ENCODE assay signal across 21 mouse cellular contexts in genomic region chr9:100394632-100395031, GRCm38 (mm10).
A peak's percentile ranks its signal among the peaks of the same experiment; 100 is the strongest.
DNase-seq lines count a peak whose midpoint lies in the region; ATAC-seq and TF ChIP-seq lines count a peak whose summit lies in the region.
"Had no signal": no experiment of that assay in that cellular context is flagged by ENCODE, and none has a peak within 500 bp of the region (broad histone marks: within the 10 kb centered on the region; RNA-seq: fewer than 3 reads in every experiment).

No protein-coding gene starts in this region.

- peak; percentile 63 to 83 for TF ChIP-seq EP300 in MEL (IDR thresholded peaks at IDR 0.05; ENCODE audit: low read depth in 1 of 2, low read length in 2 of 2)

- peaks cover 7 to 11% of the 10 kb centered on the region in 2 experiments for H3K4me1 ChIP-seq in MEL (ENCODE audit: control insufficient read depth in 1 of 2, insufficient read depth in 2 of 2, low read length in 2 of 2)
- H3K4me1 ChIP-seq in midbrain, embryonic 15.5 days = no peaks in the 10 kb centered on the region

- intact Hi-C loops in heart, postnatal 14 days (cut with DNase I) = no loop called here

- TF ChIP-seq RAD21 in MEL (IDR thresholded peaks at IDR 0.05; ENCODE audit: low read depth, low read length) = no peak

- DNase-seq in heart, adult 11 months = peak; percentile 29
- no peak for DNase-seq in heart, postnatal 14 days
- DNase-seq in MEL (ENCODE audit: low read depth, low spot score) = peak; percentile 51
- peak; percentile 7 for DNase-seq in induced T-regulatory cell, adult 2 months (ENCODE audit: low read depth)
- DNase-seq in cerebellum, postnatal 25 days = no peak
- DNase-seq: adrenal gland, adult 2 months; adrenal gland, adult 8-10 months; adrenal gland, postnatal 10 days; adrenal gland, postnatal 14 days; adrenal gland, postnatal 25 days; adrenal gland, postnatal 36 days; B cell, adult 2 months; cerebellum, adult 11 months; cerebellum, adult 11-12 months; cerebellum, adult 18-20 months; cerebellum, adult 2 months had no signal

- H3K9ac ChIP-seq in MEL (ENCODE audit: control insufficient read depth, low read depth, low read length, poor library complexity, severe bottlenecking) = no peak overlapping the region
- H3K9ac ChIP-seq in midbrain, embryonic 15.5 days = no peak overlapping the region

- H3K79me2 ChIP-seq in MEL (ENCODE audit: control insufficient read depth, insufficient read depth, low read length, poor library complexity) = no peaks in the 10 kb centered on the region

- no peak for ATAC-seq in midbrain, embryonic 15.5 days (replicated peaks)
- ATAC-seq: activated CD4-positive, CD25-positive, alpha-beta regulatory T cell, adult 4 months; CD4-positive, CD25-positive, alpha-beta regulatory T cell, adult 4 months; Patski had no signal

- H3K4me3 ChIP-seq in MEL (ENCODE audit: control insufficient read depth in 1 of 2, insufficient read depth in 1 of 2, low read depth in 2 of 2, low read length in 2 of 2) = no peak overlapping the region; a peak in 1 of 4 replicates
- no peak overlapping the region for H3K4me3 ChIP-seq in midbrain, embryonic 15.5 days

- no peak overlapping the region for H3K4me2 ChIP-seq in midbrain, embryonic 15.5 days

- peaks cover 0 to 14% of the 10 kb centered on the region in 2 experiments; a peak in 2 of 4 replicates for H3K36me3 ChIP-seq in MEL (ENCODE audit: control insufficient read depth in 1 of 2, insufficient read depth in 2 of 2, low read length in 2 of 2)
- H3K36me3 ChIP-seq in midbrain, embryonic 15.5 days (replicated peaks) = no peaks in the 10 kb centered on the region
- H3K36me3 ChIP-seq: G1E had no signal

- TF ChIP-seq CTCF in MEL (IDR thresholded peaks at IDR 0.05 in 2 of 3, conservative IDR thresholded peaks at IDR 0.05 in 1 of 3; ENCODE audit: control insufficient read depth in 1 of 3, insufficient read depth in 1 of 3, low read depth in 2 of 3, low read length in 3 of 3, poor library complexity in 1 of 3, severe bottlenecking in 1 of 3) = no peak

- no peaks in the 10 kb centered on the region for H3K9me3 ChIP-seq in MEL (replicated peaks; ENCODE audit: insufficient read depth, low read length)
- no peaks in the 10 kb centered on the region for H3K9me3 ChIP-seq in midbrain, embryonic 15.5 days
- H3K9me3 ChIP-seq: G1E had no signal

- H3K27me3 ChIP-seq in MEL (ENCODE audit: control insufficient read depth in 1 of 2, insufficient read depth in 2 of 2, low read length in 2 of 2) = no peaks in the 10 kb centered on the region
- H3K27me3 ChIP-seq in midbrain, embryonic 15.5 days (replicated peaks) = 0 out of 2 replicates have a peak, but pooled peaks cover 3% of the 10 kb centered on the region

- peak overlapping the region; percentile 14; the same call in 1 of the 2 replicates for H3K27ac ChIP-seq in MEL (ENCODE audit: control insufficient read depth, low read depth, low read length)
- no peak overlapping the region for H3K27ac ChIP-seq in midbrain, embryonic 15.5 days

- no peak for TF ChIP-seq POLR2A in MEL (IDR thresholded peaks at IDR 0.05; ENCODE audit: control insufficient read depth in 1 of 2, insufficient read depth in 1 of 2, low read depth in 1 of 2, low read length in 2 of 2, poor library complexity in 1 of 2)

- 91% methylated on average over 1 of the region's 1 CpGs for WGBS in midbrain, embryonic 15.5 days

TF ChIP-seq in MEL, 35 proteins besides CTCF, POLR2A, EP300 and RAD21:
- TF ChIP-seq ZMIZ1 (IDR thresholded peaks at IDR 0.05; ENCODE audit: low read depth, low read length) = no peak
- no peak for TF ChIP-seq E2F4 (IDR thresholded peaks at IDR 0.05; ENCODE audit: borderline replicate concordance, low read depth, low read length)
- peak; percentile 68; the same call in 1 of the 2 replicates for TF ChIP-seq TBP (IDR thresholded peaks at IDR 0.05; ENCODE audit: low read depth, low read length)
- TF ChIP-seq SIN3A (IDR thresholded peaks at IDR 0.05; ENCODE audit: low read length) = no peak
- TF ChIP-seq USF2 (IDR thresholded peaks at IDR 0.05; ENCODE audit: borderline replicate concordance in 1 of 2, insufficient read depth in 1 of 2, low read depth in 1 of 2, low read length in 2 of 2) = no peak
- no peak for TF ChIP-seq USF1 (IDR thresholded peaks at IDR 0.05; ENCODE audit: low read depth, low read length)
- TF ChIP-seq KAT2A (conservative IDR thresholded peaks at IDR 0.05; ENCODE audit: low read depth, low read length) = no peak
- TF ChIP-seq ETS1 (IDR thresholded peaks at IDR 0.05; ENCODE audit: low read depth, low read length) = peak; percentile 75
- TF ChIP-seq UBTF (IDR thresholded peaks at IDR 0.05; ENCODE audit: borderline replicate concordance, insufficient read depth, low read depth, low read length) = no peak
- TF ChIP-seq GABPA (IDR thresholded peaks at IDR 0.05; ENCODE audit: low read depth, low read length) = no peak
- no peak for TF ChIP-seq JUND (IDR thresholded peaks at IDR 0.05; ENCODE audit: low read depth, low read length)
- TF ChIP-seq CHD1 (IDR thresholded peaks at IDR 0.05; ENCODE audit: low read depth, low read length) = no peak
- no peak for TF ChIP-seq HCFC1 (IDR thresholded peaks at IDR 0.05; ENCODE audit: low read depth, low read length)
- TF ChIP-seq ZKSCAN1 (IDR thresholded peaks at IDR 0.05; ENCODE audit: low read depth, low read length) = no peak
- no peak for TF ChIP-seq MYB (IDR thresholded peaks at IDR 0.05; ENCODE audit: low read depth, low read length)
- no peak for TF ChIP-seq CHD2 (IDR thresholded peaks at IDR 0.05; ENCODE audit: low read length)
- no peak for TF ChIP-seq NRF1 (IDR thresholded peaks at IDR 0.05; ENCODE audit: insufficient read depth, low read depth, low read length, poor library complexity, severe bottlenecking)
- TF ChIP-seq ZNF384 (IDR thresholded peaks at IDR 0.05; ENCODE audit: low read depth, low read length) = no peak
- no peak for TF ChIP-seq MYC (IDR thresholded peaks at IDR 0.05; ENCODE audit: low read depth, low read length)
- TF ChIP-seq MXI1 (IDR thresholded peaks at IDR 0.05; ENCODE audit: low read depth, low read length) = no peak
- no peak for TF ChIP-seq TAL1 (IDR thresholded peaks at IDR 0.05; ENCODE audit: low read length)
- TF ChIP-seq ZC3H11A (IDR thresholded peaks at IDR 0.05; ENCODE audit: low read depth, low read length) = no peak
- no peak for TF ChIP-seq SMC3 (IDR thresholded peaks at IDR 0.05; ENCODE audit: low read depth, low read length)
- peak; percentile 30; the same call in 1 of the 2 replicates for TF ChIP-seq BHLHE40 (IDR thresholded peaks at IDR 0.05; ENCODE audit: borderline replicate concordance, low read depth, low read length)
- TF ChIP-seq TCF12 (IDR thresholded peaks at IDR 0.05; ENCODE audit: low read depth, low read length) = peak; percentile 57
- TF ChIP-seq RCOR1 (IDR thresholded peaks at IDR 0.05; ENCODE audit: low read depth, low read length) = peak; percentile 47; the same call in 1 of the 2 replicates
- no peak for TF ChIP-seq MAX (IDR thresholded peaks at IDR 0.05; ENCODE audit: low read length)
- TF ChIP-seq ELF1 (IDR thresholded peaks at IDR 0.05; ENCODE audit: low read depth, low read length) = no peak
- TF ChIP-seq POLR2AphosphoS2 (IDR thresholded peaks at IDR 0.05; ENCODE audit: low read length) = no peak
- 0 out of 2 replicates have a peak, but pooled peaks have one; percentile 23 for TF ChIP-seq MAZ (IDR thresholded peaks at IDR 0.05; ENCODE audit: low read depth, low read length)
- TF ChIP-seq MEF2A (IDR thresholded peaks at IDR 0.05; ENCODE audit: extremely low read depth, insufficient replicate concordance, low read depth, low read length, poor library complexity, severe bottlenecking) = no peak
- TF ChIP-seq MAFK (IDR thresholded peaks at IDR 0.05; ENCODE audit: borderline replicate concordance, low read depth, low read length) = peak; percentile 31; the same call in 1 of the 2 replicates
- no peak for TF ChIP-seq POLR2AphosphoS5 (IDR thresholded peaks at IDR 0.05; ENCODE audit: borderline replicate concordance, low read depth, low read length)
- TF ChIP-seq GATA1 (IDR thresholded peaks at IDR 0.05; ENCODE audit: low read depth, low read length) = peak; percentile 79
- no peak for TF ChIP-seq NELFE (IDR thresholded peaks at IDR 0.05; ENCODE audit: low read depth, low read length)
TF ChIP-seq in MEL: peak in this region for 8.

Comparison
In these comparisons a context has a peak if more than half of its experiments do, and no peak if none do; other contexts are left out.
1. DNase-seq: peak in heart, adult 11 months (single experiment), MEL (single experiment) and induced T-regulatory cell, adult 2 months (single experiment); none in heart, postnatal 14 days (0 of 2) and cerebellum, postnatal 25 days (0 of 2).